Mouse (Mus musculus) hindbrain, postnatal 0 days (tissue): ENCODE data around the gene Tmed5. TPM values are rescaled to one million over a fixed set of nuclear protein-coding genes. Genes with fewer than 3 reads are reported as not detected.

Experiments used
- ATAC-seq: fragments of 200-750 bp; cut with Nextera tagmentation; 2 replicates; pipeline ENCODE4 v1.8.0; 2017; ENCODE audit warnings: mild to moderate bottlenecking, moderate TSS enrichment, moderate library complexity
- DNase-seq: peaks from one replicate; pipeline ENCODE4 v3.0.0-alpha.2; 2015; ENCODE audit warnings: low spot score
- H3K27ac ChIP-seq: fragments of 300-500 bp; sonication (generic); 2 replicates; pipeline ENCODE4 v1.5.1; 2014; ENCODE audit warnings: mild to moderate bottlenecking
- H3K27me3 ChIP-seq: fragments of 300-500 bp; sonication (generic); 2 replicates; pipeline ENCODE4 v1.6.1; 2014; ENCODE audit warnings: low read length, mixed read lengths; ENCODE audit not compliant: insufficient read depth
- H3K36me3 ChIP-seq: fragments of 300-500 bp; sonication (generic); 2 replicates; pipeline ENCODE4 v1.6.1; 2014; ENCODE audit warnings: low read length, mixed read lengths; ENCODE audit not compliant: insufficient read depth
- H3K4me1 ChIP-seq: fragments of 300-500 bp; sonication (generic); 2 replicates; pipeline ENCODE4 v1.6.1; 2014; ENCODE audit warnings: antibody characterized with exemption, low read length, mixed read lengths; ENCODE audit not compliant: insufficient read depth
- H3K4me2 ChIP-seq: fragments of 300-500 bp; sonication (generic); 2 replicates; pipeline ENCODE4 v1.6.1; 2014; ENCODE audit warnings: low read depth, mild to moderate bottlenecking, low read length, moderate library complexity, mixed read lengths
- H3K4me3 ChIP-seq: fragments of 300-500 bp; sonication (generic); 2 replicates; pipeline ENCODE4 v1.5.1; 2014; ENCODE audit warnings: low read length
- H3K9ac ChIP-seq: fragments of 300-500 bp; sonication (generic); replicated peaks from 2 replicates; pipeline ENCODE4 v1.6.1; 2014; ENCODE audit warnings: mild to moderate bottlenecking, low read length, moderate library complexity, mixed read lengths
- H3K9me3 ChIP-seq: fragments of 300-500 bp; sonication (generic); 2 replicates; pipeline ENCODE4 v1.6.1; 2016; ENCODE audit warnings: low read length, mixed read lengths
- CTCF ChIP-seq: IDR thresholded peaks from 2 replicates; pipeline ENCODE4 v1.5.1; 2016; ENCODE audit warnings: antibody characterized with exemption, control low read depth, low read depth
- WGBS: fragments of 180-500 bp; shearing (Covaris S2); extraction: QIAGEN DNeasy Blood & Tissue Kit; methylation state at CpG from one replicate; pipeline ENCODE4 v1.1.7; 2014; 5-methylcytosine and 5-hydroxymethylcytosine counted together
- polyA plus RNA-seq: library from polyadenylated mRNA; unstranded; fragments of >200 nt; fragmentation: Nextera tagmentation; extraction: Ambion mirVana; gene quantifications from 2 replicates; pipeline ENCODE4 v1.2.1, GENCODE M21; 2015
- total RNA-seq: library from RNA; depleted of rRNA; stranded (reverse); fragments of >200 nt; gene quantifications from 2 replicates; pipeline ENCODE4 v1.2.3, GENCODE M21; 2014; rRNA removed

The Tmed5 gene
- total RNA-seq (12.9 and 28.3 TPM in 2 replicates), polyA plus RNA-seq (24.6 and 26.7 TPM in 2 replicates)

DNA sequence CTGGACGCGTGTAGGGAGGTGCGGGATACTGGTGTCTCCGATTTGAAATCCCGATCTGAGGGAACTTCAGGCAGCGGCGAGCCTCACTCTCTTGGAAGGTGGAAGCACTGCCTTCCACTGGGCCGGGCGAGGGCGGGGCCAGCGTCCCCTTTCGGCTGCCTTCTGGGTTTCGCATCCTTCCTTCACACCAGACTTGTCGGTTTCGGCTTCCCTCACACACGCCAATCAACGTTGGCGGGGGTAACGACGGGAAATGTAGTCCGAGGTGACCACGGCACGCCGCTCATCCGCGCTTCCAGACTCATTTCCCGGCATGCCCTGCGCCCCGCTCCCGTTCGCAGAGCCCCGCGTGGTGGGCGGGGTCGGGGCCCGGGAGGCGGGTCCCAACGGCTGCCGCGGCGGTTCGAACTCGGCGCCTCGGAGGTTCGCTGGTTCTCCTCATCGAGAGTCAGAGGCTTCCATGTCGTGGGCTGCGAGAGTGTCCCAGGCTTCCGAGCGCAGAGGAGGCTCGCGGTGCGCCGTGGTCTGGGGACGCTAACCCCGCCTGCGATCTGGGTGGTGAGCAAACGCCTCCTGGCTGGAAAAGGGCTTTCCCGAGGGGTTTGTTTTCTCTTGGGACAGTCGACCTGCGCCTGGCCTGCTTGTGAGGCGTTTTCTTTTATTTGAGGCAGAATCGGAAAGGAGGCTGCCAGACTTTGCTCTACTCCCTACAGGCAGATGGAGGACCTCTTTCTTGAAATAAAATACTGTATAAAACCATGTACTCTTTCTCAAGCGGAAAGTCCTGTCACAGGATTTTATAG, at the start of gene Tmed5, which contains the start of gene Ccdc18:
TSS of gene Tmed5 (minus strand) at position 180 of the 803 bp plus-strand sequence.
TSS of gene Ccdc18 (plus strand) at position 435 of the 803 bp plus-strand sequence.
- no peaks in the 10 kb centered on the region for H3K27me3 ChIP-seq
- H3K9ac ChIP-seq = peak within 1 kb of the TSS; percentile 72
- H3K4me3 ChIP-seq = peak within 1 kb of the TSS; percentile 88
- H3K4me2 ChIP-seq = peak within 1 kb of the TSS; percentile 77
- peak; percentile 62 for TF ChIP-seq CTCF
- H3K4me1 ChIP-seq = no peaks in the 10 kb centered on the region
- no peaks in the 10 kb centered on the region for H3K9me3 ChIP-seq
- peak; percentile 99 for ATAC-seq
- under 1% methylated on average over 63 of the region's 65 CpGs for WGBS
- H3K27ac ChIP-seq = peak within 1 kb of the TSS; percentile 89
- peaks cover 3% of the 10 kb centered on the region; the same call in 1 of the 2 replicates for H3K36me3 ChIP-seq
- DNase-seq = peak; percentile 99

DNA sequence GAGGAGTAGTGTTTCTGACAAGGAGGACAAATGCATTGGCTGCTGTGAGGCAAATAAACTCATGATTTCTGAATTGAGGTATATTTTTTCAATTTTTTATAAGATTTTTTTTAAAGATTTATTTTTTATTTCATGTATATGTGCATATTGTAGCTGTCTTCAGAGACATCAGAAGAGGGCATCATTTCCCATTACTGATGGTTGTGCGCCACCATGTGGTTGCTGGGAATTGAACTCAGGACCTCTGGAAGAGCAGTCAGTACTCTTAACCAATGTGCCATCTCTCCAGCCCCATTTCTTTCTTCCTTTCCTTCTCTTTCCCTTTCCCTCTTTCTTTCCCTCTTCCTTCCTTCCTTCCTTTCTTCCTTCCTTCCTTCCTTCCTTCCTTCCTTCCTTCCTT, 31.3 kb upstream of the Tmed5 start:
- Histone ChIP-seq H3K27me3 (no peaks in the 10 kb centered on the region), H3K36me3 (no peaks in the 10 kb centered on the region), H3K9ac (no peak overlapping the region), H3K9me3 (no peaks in the 10 kb centered on the region), H3K27ac (no peak overlapping the region), H3K4me3 (no peak overlapping the region), H3K4me1 (no peaks in the 10 kb centered on the region), H3K4me2 (no peak overlapping the region)
- ATAC-seq = no peak
- WGBS = 14% methylated on average over 1 of the region's 1 CpGs
- TF ChIP-seq CTCF = peak; percentile 52
- DNase-seq = no peak

DNA sequence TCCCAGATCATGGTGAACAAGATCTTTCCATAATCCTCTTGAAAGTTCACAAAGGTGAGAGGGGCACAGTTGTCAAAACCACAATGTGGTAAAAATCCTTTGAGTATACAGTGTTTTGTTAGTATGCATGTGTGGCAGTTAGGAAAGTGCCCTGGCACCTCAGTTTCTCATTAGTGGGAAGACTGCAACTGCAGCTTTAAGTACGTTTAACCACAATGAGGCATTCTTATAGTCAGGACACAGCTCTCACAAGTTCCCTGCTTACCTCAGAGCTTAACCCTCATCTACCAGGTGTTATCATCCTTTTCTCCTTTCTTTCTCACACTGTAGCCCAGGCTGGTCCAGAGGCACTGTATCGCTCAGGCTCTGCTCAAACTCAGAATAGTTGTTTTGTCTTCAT, 28.4 kb upstream of the Tmed5 start:
- no peaks in the 10 kb centered on the region for H3K36me3 ChIP-seq
- H3K4me3 ChIP-seq = no peak overlapping the region
- no peaks in the 10 kb centered on the region for H3K27me3 ChIP-seq
- no peak for TF ChIP-seq CTCF
- no peak overlapping the region for H3K27ac ChIP-seq
- H3K9ac ChIP-seq = no peak overlapping the region
- no peak for DNase-seq
- ATAC-seq = no peak
- H3K4me2 ChIP-seq = no peak overlapping the region
- no peaks in the 10 kb centered on the region for H3K4me1 ChIP-seq
- no peaks in the 10 kb centered on the region for H3K9me3 ChIP-seq
- 85% methylated on average over 2 of the region's 2 CpGs for WGBS

DNA sequence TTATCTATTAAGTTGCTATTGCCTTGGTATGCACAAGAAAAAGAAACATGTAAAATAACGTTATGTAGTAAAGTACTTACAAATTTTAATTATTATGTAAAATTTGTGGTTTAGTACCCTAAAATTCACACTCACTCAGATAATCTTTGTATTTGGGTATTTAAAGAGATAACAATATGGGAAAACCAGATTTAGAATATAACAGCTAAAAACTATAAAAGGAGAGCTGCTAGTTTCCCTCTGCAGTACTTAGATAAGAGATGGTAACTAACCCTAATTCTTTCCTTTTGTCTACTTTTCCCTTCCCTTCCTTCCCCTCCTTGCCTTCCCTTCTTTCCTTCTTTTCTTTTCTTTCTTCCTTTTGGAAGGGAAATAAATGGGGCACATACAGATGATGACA, 20.2 kb upstream of the Tmed5 start:
- no peak overlapping the region for H3K9ac ChIP-seq
- no peak for DNase-seq
- no peaks in the 10 kb centered on the region for H3K9me3 ChIP-seq
- H3K4me2 ChIP-seq = no peak overlapping the region
- WGBS = 90% methylated on average over 1 of the region's 1 CpGs
- no peak overlapping the region for H3K4me3 ChIP-seq
- no peaks in the 10 kb centered on the region for H3K4me1 ChIP-seq
- H3K36me3 ChIP-seq = no peaks in the 10 kb centered on the region
- H3K27me3 ChIP-seq = no peaks in the 10 kb centered on the region
- TF ChIP-seq CTCF = no peak
- H3K27ac ChIP-seq = no peak overlapping the region
- no peak for ATAC-seq

DNA sequence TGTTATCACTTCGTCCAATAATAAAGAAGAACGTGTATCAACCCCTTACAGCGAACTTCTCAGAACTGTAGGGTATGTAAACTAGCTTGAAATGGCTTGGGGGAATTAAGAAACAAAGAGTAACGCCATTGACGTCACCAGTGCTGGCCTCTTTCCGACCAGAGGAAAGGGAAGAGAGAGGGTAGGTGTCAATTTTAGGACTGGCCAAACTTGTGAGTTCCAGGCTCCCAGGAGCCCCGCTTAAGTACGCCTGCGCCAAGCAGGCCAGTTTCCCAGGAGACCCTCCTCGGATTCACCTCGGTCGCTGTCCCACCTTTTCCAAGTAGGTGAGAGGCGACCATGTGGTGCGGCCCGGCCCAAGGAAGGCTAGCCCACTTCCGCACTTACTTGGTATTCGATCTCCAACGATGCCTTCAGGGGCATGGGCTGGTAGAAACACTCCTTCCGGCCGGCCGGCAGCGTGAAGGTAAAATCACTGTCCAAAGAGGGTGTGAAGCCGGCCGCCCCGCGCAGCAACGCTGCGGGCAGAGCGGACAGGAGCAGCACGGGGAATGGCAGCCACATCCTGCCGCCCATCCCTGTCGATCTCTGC, 475 bp downstream of the Tmed5 start:
- no peak for TF ChIP-seq CTCF
- no peaks in the 10 kb centered on the region for H3K27me3 ChIP-seq
- ATAC-seq = peak; percentile 8
- peak overlapping the region; percentile 89 for H3K27ac ChIP-seq
- H3K9me3 ChIP-seq = no peaks in the 10 kb centered on the region
- H3K4me3 ChIP-seq = peak overlapping the region; percentile 88
- peaks cover 3% of the 10 kb centered on the region; the same call in 1 of the 2 replicates for H3K36me3 ChIP-seq
- peak overlapping the region; percentile 72 for H3K9ac ChIP-seq
- DNase-seq = peak; percentile 66
- no peaks in the 10 kb centered on the region for H3K4me1 ChIP-seq
- WGBS = under 1% methylated on average over 32 of the region's 32 CpGs
- H3K4me2 ChIP-seq = peak overlapping the region; percentile 77

DNA sequence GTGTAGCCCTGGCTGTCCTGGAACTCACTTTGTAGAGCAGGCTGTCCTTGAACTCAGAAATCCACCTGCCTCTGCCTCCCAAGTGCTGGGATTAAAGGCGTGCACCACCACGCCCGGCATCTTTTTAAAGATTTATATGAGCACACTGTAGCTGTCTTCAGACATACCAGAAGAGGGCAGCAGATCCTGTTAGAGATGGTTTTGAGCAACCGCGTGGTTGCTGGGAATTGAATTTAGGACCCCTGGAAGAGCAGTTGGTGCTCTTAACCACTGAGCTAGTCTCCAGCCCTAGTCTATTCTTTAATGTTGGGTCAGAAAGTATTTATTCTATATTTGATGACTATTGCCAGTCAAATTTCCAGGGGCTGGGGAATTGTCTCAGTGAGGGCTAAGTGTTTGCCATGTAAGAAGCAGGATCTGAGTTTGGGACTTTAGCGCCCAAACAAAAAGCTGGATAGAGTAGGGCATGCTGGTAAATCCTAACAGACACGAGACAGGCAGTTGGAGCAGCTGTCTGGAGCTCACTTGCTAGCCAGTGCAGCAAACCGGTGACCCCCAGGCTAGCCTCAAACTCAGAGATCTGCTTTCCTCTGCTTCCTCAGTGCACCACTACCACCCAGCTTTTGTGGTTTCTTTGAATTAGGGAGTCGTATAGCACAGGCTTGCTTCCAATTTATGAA, 12.1 kb downstream of the Tmed5 start:
- H3K4me3 ChIP-seq = no peak overlapping the region
- H3K27me3 ChIP-seq = no peaks in the 10 kb centered on the region
- ATAC-seq (no peak), DNase-seq (no peak)
- H3K9me3 ChIP-seq = no peaks in the 10 kb centered on the region
- H3K4me1 ChIP-seq = no peaks in the 10 kb centered on the region
- no peak for TF ChIP-seq CTCF
- no peak overlapping the region for H3K9ac ChIP-seq
- no peak overlapping the region for H3K27ac ChIP-seq
- 85% methylated on average over 9 of the region's 9 CpGs for WGBS
- H3K4me2 ChIP-seq = no peak overlapping the region
- no peaks in the 10 kb centered on the region; the same call in 1 of the 2 replicates for H3K36me3 ChIP-seq
